Mouse (Mus musculus) testis, adult 2 months (tissue): ENCODE data around the gene Unc5a.

Source experiments
- CTCF ChIP-seq: fragments of 200-500 bp; IDR thresholded peaks from 2 replicates; pipeline ENCODE4 v1.5.1; 2012; ENCODE audit warnings: low read depth, mild to moderate bottlenecking, inconsistent platforms, low read length, moderate library complexity; ENCODE audit not compliant: control insufficient read depth, insufficient read depth, insufficient replicate concordance
- POLR2A ChIP-seq: fragments of 200-500 bp; IDR thresholded peaks from 2 replicates; pipeline ENCODE4 v1.6.1; 2012; ENCODE audit warnings: low read depth, mild to moderate bottlenecking, inconsistent platforms, low read length, moderate library complexity; ENCODE audit not compliant: control insufficient read depth

DNA sequence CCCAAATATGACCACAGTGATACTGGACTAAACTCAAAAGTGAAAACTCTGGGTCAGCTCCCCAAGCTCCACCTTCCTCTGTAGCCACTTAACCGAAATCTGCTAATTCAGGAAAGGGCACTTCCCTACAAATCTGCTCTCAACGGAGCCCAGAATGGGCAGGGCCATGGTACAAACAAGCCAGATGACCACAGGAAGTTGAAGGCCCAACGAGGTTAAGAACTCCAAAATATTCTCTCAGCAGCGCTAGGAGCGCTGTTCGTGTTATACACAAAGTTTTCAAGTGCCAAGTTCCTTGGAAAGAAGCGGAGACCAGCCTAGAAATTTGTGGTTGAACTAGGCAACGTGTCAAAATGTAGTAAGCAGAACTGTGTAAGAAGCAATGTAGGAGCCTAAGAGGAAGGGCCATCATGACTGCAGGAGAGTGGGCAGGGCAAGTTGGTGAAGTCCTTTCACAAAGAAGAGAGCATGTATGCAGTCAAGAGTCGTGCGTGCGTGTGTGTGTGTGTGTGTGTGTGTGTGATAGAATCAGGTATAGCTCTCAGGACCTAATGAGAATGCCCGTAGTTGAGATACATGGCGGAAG is 72.1 kb downstream of the Unc5a start, which contains the start of gene Hk3:
- TF ChIP-seq CTCF (no peak), POLR2A (no peak)
